Mouse (Mus musculus): ENCODE data around the gene Klhdc4. TPM values are rescaled to one million over a fixed set of nuclear protein-coding genes. Genes with fewer than 3 reads are reported as not detected.

Gene Klhdc4
- polyA plus RNA-seq, 1 experiment from 2014 or later = 52.8 TPM

DNA sequence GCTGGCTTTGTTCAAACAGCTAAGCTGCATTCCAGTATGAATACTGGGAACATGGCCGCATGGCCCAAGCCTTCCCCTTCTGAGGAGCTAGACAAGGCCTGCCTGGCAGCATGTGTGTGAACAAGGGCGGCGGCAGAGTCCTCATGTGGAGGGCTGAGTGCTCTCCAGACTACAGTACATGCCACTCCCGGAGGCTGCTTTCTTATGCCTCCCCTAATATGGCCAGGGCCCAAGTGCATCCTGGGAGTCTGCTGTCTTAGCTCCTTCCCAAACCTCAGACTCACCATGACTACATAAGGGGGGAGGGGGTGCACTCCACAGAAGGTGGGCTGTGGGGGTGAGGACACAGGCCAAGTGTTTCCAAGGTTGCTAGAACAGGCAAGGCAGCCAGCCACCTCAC is 36.7 kb downstream of the Klhdc4 start:
- H3K4me3 ChIP-seq (ENCODE audit: low read depth, low read length) = no peak overlapping the region
- no peaks in the 10 kb centered on the region for H3K9me3 ChIP-seq (ENCODE audit: control insufficient read depth, low read length)
- WGBS = 85% methylated on average over 4 of the region's 4 CpGs
- H3K27me3 ChIP-seq (ENCODE audit: control insufficient read depth, insufficient read depth, low read length) = no peaks in the 10 kb centered on the region
- DNase-seq (ENCODE audit: low spot score) = no peak
- H3K36me3 ChIP-seq (ENCODE audit: control insufficient read depth, insufficient read depth, low read length) = peaks cover 8% of the 10 kb centered on the region; the same call in 1 of the 2 replicates
- H3K4me2 ChIP-seq (ENCODE audit: low read depth, severe bottlenecking) = no peak overlapping the region
- H3K4me1 ChIP-seq (ENCODE audit: control insufficient read depth, insufficient read depth, low read length) = no peaks in the 10 kb centered on the region
- no peak overlapping the region for H3K9ac ChIP-seq (ENCODE audit: low read length)
- H3K27ac ChIP-seq (replicated peaks; ENCODE audit: low read depth, low read length) = no peak overlapping the region
- no peak for ATAC-seq (ENCODE audit: insufficient number of reproducible peaks, low FRiP score, low TSS enrichment, low read depth)

- DNase-seq (ENCODE audit: low spot score) (no peak), ATAC-seq (ENCODE audit: insufficient number of reproducible peaks, low FRiP score, low TSS enrichment, low read depth) (no peak)
- Histone ChIP-seq H3K9ac (ENCODE audit: low read length) (no peak overlapping the region), H3K27ac (replicated peaks; ENCODE audit: low read depth, low read length) (no peak overlapping the region), H3K4me2 (ENCODE audit: low read depth, severe bottlenecking) (no peak overlapping the region), H3K27me3 (ENCODE audit: control insufficient read depth, insufficient read depth, low read length) (no peaks in the 10 kb centered on the region), H3K36me3 (ENCODE audit: control insufficient read depth, insufficient read depth, low read length) (peaks cover 8% of the 10 kb centered on the region; the same call in 1 of the 2 replicates), H3K4me1 (ENCODE audit: control insufficient read depth, insufficient read depth, low read length) (no peaks in the 10 kb centered on the region), H3K9me3 (ENCODE audit: control insufficient read depth, low read length) (no peaks in the 10 kb centered on the region), H3K4me3 (ENCODE audit: low read depth, low read length) (no peak overlapping the region)
- 82% methylated on average over 7 of the region's 7 CpGs for WGBS
Measured at GRCm38 (mm10) chr8:121792159-121792558, 37.2 kb downstream of the Klhdc4 start.

- Histone ChIP-seq H3K4me2 (ENCODE audit: low read depth, severe bottlenecking) (no peak overlapping the region), H3K36me3 (ENCODE audit: control insufficient read depth, insufficient read depth, low read length) (no peaks in the 10 kb centered on the region), H3K9me3 (ENCODE audit: control insufficient read depth, low read length) (no peaks in the 10 kb centered on the region), H3K9ac (ENCODE audit: low read length) (no peak overlapping the region), H3K27me3 (ENCODE audit: control insufficient read depth, insufficient read depth, low read length) (no peaks in the 10 kb centered on the region), H3K4me3 (ENCODE audit: low read depth, low read length) (no peak overlapping the region), H3K27ac (replicated peaks; ENCODE audit: low read depth, low read length) (no peak overlapping the region), H3K4me1 (ENCODE audit: control insufficient read depth, insufficient read depth, low read length) (no peaks in the 10 kb centered on the region)
- DNase-seq (ENCODE audit: low spot score) = no peak
- 92% methylated on average over 8 of the region's 8 CpGs for WGBS
- ATAC-seq (ENCODE audit: insufficient number of reproducible peaks, low FRiP score, low TSS enrichment, low read depth) = no peak
Measured at GRCm38 (mm10) chr8:121788786-121789185, 40.6 kb downstream of the Klhdc4 start.

- Histone ChIP-seq H3K4me2 (ENCODE audit: low read depth, severe bottlenecking) (no peak overlapping the region), H3K4me1 (ENCODE audit: control insufficient read depth, insufficient read depth, low read length) (no peaks in the 10 kb centered on the region), H3K9ac (ENCODE audit: low read length) (no peak overlapping the region), H3K36me3 (ENCODE audit: control insufficient read depth, insufficient read depth, low read length) (no peaks in the 10 kb centered on the region), H3K9me3 (ENCODE audit: control insufficient read depth, low read length) (no peaks in the 10 kb centered on the region), H3K27me3 (ENCODE audit: control insufficient read depth, insufficient read depth, low read length) (no peaks in the 10 kb centered on the region), H3K4me3 (ENCODE audit: low read depth, low read length) (no peak overlapping the region), H3K27ac (replicated peaks; ENCODE audit: low read depth, low read length) (no peak overlapping the region)
- ATAC-seq (ENCODE audit: insufficient number of reproducible peaks, low FRiP score, low TSS enrichment, low read depth) = no peak
- WGBS = 70% methylated on average over 10 of the region's 10 CpGs
- no peak for DNase-seq (ENCODE audit: low spot score)
Measured at GRCm38 (mm10) chr8:121786542-121786941, 42.8 kb downstream of the Klhdc4 start.

DNA sequence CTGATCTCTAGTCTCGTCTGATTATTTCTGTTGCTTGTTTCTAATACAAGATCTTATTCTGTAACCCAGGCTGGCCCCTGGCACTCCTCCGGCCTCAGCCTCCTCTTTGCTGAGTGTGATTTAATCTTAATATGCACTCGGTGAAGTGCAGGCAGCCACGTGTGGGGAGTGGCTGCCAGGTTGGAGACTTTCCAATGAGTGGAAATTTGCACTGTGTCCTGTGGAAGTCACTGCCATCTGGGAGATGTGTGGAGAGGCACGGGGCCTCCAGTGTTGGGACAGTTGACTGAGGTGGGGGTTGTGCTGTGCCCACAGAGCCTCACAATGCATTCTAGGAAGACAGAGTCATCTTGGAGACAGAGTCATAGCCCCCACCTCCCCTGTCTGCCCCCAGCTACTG is 46.9 kb downstream of the Klhdc4 start:
- 81% methylated on average over 5 of the region's 5 CpGs for WGBS

GRCm38 (mm10) chr8:121773876-121774275 is 55.5 kb downstream of the Klhdc4 start:
- Histone ChIP-seq H3K9ac (ENCODE audit: low read length) (no peak overlapping the region), H3K27me3 (ENCODE audit: control insufficient read depth, insufficient read depth, low read length) (no peaks in the 10 kb centered on the region), H3K27ac (replicated peaks; ENCODE audit: low read depth, low read length) (no peak overlapping the region), H3K4me1 (ENCODE audit: control insufficient read depth, insufficient read depth, low read length) (0 out of 2 replicates have a peak, but pooled peaks cover 3% of the 10 kb centered on the region), H3K4me3 (ENCODE audit: low read depth, low read length) (no peak overlapping the region), H3K9me3 (ENCODE audit: control insufficient read depth, low read length) (no peaks in the 10 kb centered on the region), H3K36me3 (ENCODE audit: control insufficient read depth, insufficient read depth, low read length) (no peaks in the 10 kb centered on the region), H3K4me2 (ENCODE audit: low read depth, severe bottlenecking) (no peak overlapping the region)
- no peak for ATAC-seq (ENCODE audit: insufficient number of reproducible peaks, low FRiP score, low TSS enrichment, low read depth)
- no peak for DNase-seq (ENCODE audit: low spot score)
- 91% methylated on average over 12 of the region's 12 CpGs for WGBS

More for the DNA sequence above, 46.9 kb downstream of the Klhdc4 start:
- Histone ChIP-seq H3K4me3 (ENCODE audit: low read depth, low read length) (no peak overlapping the region), H3K36me3 (ENCODE audit: control insufficient read depth, insufficient read depth, low read length) (no peaks in the 10 kb centered on the region), H3K9ac (ENCODE audit: low read length) (no peak overlapping the region; the same call in 1 of the 2 replicates), H3K27me3 (ENCODE audit: control insufficient read depth, insufficient read depth, low read length) (no peaks in the 10 kb centered on the region), H3K4me2 (ENCODE audit: low read depth, severe bottlenecking) (no peak overlapping the region), H3K9me3 (ENCODE audit: control insufficient read depth, low read length) (no peaks in the 10 kb centered on the region), H3K27ac (replicated peaks; ENCODE audit: low read depth, low read length) (no peak overlapping the region), H3K4me1 (ENCODE audit: control insufficient read depth, insufficient read depth, low read length) (no peaks in the 10 kb centered on the region)
- DNase-seq (ENCODE audit: low spot score) (no peak), ATAC-seq (ENCODE audit: insufficient number of reproducible peaks, low FRiP score, low TSS enrichment, low read depth) (no peak)

- Histone ChIP-seq H3K4me3 (ENCODE audit: low read depth, low read length) (no peak overlapping the region), H3K27me3 (ENCODE audit: control insufficient read depth, insufficient read depth, low read length) (no peaks in the 10 kb centered on the region), H3K9me3 (ENCODE audit: control insufficient read depth, low read length) (no peaks in the 10 kb centered on the region), H3K9ac (ENCODE audit: low read length) (no peak overlapping the region), H3K36me3 (ENCODE audit: control insufficient read depth, insufficient read depth, low read length) (no peaks in the 10 kb centered on the region), H3K4me1 (ENCODE audit: control insufficient read depth, insufficient read depth, low read length) (0 out of 2 replicates have a peak, but pooled peaks cover 3% of the 10 kb centered on the region), H3K27ac (replicated peaks; ENCODE audit: low read depth, low read length) (no peak overlapping the region), H3K4me2 (ENCODE audit: low read depth, severe bottlenecking) (no peak overlapping the region)
- no peak for DNase-seq (ENCODE audit: low spot score)
- ATAC-seq (ENCODE audit: insufficient number of reproducible peaks, low FRiP score, low TSS enrichment, low read depth) = no peak
- 42% methylated on average over 19 of the region's 19 CpGs for WGBS
Measured at GRCm38 (mm10) chr8:121770845-121771752, 58.3 kb downstream of the Klhdc4 start.

- no peaks in the 10 kb centered on the region for H3K9me3 ChIP-seq (ENCODE audit: control insufficient read depth, low read length)
- DNase-seq (ENCODE audit: low spot score) (no peak), ATAC-seq (ENCODE audit: insufficient number of reproducible peaks, low FRiP score, low TSS enrichment, low read depth) (no peak)
- no peaks in the 10 kb centered on the region for H3K36me3 ChIP-seq (ENCODE audit: control insufficient read depth, insufficient read depth, low read length)
- H3K27ac ChIP-seq (replicated peaks; ENCODE audit: low read depth, low read length) = no peak overlapping the region
- WGBS = 80% methylated on average over 2 of the region's 2 CpGs
- no peak overlapping the region for H3K4me3 ChIP-seq (ENCODE audit: low read depth, low read length)
- H3K4me2 ChIP-seq (ENCODE audit: low read depth, severe bottlenecking) = no peak overlapping the region
- H3K27me3 ChIP-seq (ENCODE audit: control insufficient read depth, insufficient read depth, low read length) = no peaks in the 10 kb centered on the region
- 0 out of 2 replicates have a peak, but pooled peaks cover 3% of the 10 kb centered on the region for H3K4me1 ChIP-seq (ENCODE audit: control insufficient read depth, insufficient read depth, low read length)
- no peak overlapping the region for H3K9ac ChIP-seq (ENCODE audit: low read length)
Measured at GRCm38 (mm10) chr8:121769621-121770020, 59.7 kb downstream of the Klhdc4 start.
